Mouse (Mus musculus): ENCODE results near the gene Tmem220. TPM values are rescaled to one million over a fixed set of nuclear protein-coding genes. Genes with fewer than 3 reads are reported as not detected.
"Not testable (repeated sequence)": the region's sequence is repeated elsewhere in the genome, so short reads cannot be mapped to it uniquely, and the experiment has no call there.

Gene Tmem220
- total RNA-seq, 2 experiments from 2014 or later, result 4.9 to 8.9 TPM

DNA sequence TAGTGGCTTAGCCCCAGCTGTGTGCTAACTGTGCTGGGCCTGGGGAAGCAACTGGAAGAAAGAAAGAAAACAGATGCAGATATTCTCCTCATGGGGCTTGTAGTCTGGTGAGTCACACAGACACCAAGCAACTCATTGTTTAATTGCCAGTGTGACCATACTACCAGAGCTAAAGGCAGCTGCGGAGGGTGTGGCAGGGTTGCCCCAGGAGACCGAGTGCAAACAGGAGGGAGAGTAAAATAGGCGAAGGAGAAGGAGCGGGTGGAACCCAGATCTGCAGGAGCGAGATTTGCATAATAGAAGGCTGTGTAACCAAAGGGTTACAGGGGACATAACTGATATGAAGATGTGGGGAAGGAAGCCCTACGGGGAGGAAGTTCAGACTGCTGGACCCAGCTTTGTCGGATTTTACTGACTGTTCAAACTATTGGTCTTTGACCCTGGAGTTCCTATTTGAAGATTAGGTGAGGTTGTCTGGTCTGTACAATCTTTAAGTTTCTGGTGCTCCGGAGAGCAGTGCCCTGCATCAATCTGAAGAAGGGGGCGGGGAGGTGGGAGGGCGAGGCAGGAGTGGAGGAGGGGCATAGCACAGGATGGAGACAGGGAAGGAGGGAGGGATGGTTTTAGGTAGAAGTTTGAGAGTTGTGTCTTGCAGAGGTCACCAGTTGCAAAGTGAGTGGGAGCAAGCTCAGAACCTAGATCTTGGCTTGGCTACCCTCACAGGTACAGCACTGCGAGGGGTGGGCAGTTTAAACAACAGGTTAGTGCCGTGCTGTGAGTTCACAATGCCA lies 7.0 kb upstream of the Tmem220 start:
- DNase-seq (ENCODE audit: low spot score in 2 of 2), result no peak

DNA sequence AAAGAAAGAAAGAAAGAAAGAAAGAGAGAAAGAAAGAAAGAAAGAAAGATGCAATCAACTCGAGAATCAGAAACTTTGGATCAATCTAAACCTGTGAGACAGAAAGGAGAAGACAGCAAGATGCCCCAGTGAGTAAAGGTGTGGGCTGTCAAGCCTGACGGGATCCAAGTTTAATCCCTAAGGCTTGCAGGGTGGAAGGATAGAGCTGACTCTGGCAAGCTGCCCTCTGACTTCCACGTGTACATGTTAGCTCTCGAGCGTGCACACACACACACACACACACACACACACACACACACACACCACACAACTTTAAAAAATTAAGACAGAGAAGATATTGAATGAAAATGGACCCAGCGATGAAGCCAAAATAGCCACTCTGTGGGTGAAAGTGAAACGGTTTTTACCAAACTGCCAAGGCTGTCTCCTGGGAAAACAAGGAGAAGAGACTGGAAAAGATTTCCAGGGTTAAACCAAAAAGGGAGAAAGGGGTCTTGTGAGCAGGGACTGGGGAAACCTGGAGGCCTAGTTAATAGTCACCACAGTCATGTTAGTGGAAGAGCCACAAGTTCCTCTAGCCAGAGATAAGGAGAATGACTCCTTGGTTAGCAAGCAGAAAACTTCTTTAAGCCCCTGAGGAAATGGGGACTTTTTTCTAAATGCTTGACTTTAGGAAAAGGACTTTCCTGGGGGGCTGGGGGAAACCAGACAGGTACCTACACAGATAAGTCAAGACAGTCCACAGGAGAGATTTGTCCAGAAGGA lies 5.1 kb upstream of the Tmem220 start:
- no peak for DNase-seq (ENCODE audit: low spot score in 2 of 2)

DNA sequence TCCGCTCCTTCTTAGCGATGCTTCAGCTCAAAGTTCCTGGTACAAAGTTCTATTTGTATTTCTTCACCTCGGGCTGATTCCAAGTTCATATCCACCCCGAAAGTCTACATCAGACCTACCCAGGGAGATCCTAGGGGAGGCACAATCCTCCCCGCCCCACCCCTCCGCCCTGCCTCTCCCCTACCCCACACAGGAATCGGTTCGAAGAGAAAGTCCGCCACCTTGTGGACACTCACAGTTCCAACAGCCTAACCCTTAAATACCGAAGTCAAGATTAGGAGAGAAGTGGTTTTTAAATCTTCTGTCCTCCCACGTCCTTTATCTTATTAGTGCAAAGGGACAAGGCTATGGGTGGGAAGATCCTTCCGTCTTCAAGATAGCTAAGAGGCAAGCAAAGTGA lies 4.0 kb upstream of the Tmem220 start:
- peak; percentile 59 to 62 for DNase-seq (ENCODE audit: low spot score in 2 of 2)

DNA sequence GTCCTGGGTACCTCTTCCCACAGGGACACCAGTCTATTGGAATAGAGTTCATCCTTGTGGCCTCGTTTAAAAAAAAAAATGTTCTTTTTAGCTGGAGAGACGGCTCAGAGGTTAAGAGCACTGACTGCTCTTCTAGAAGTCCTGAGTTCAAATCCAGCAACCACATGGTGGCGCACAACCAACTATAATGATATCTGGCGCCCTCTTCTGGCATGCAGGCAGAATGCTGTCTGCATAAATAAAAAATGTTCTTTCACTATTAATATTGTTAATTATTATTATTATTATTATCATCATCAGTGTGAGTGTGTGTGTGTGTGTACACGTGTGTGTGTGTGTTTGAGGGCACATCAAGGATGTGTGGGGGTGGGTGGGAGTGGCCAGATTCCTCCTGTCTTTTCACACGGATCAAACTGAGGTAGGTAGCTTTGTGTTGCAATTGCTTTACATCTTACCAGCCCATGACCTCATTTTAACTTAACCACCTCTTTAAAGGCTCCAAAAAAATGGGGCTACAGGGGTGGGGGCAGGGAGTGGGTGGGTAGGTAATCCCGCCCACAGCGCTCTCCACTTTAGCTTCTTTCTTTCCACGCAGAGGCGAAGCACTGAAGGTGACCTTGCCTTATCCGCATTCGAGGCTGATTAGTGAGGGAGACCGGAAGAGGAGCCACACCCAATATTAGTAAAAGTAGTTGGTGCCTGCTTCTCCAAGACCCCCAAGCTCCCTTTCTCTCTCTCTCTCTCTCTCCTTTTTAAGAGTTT lies 2.4 kb upstream of the Tmem220 start:
- no peak for DNase-seq (ENCODE audit: low spot score in 2 of 2)

- DNase-seq (ENCODE audit: low spot score in 2 of 2), result not testable (repeated sequence)
These were observed 1.8 kb upstream of the Tmem220 start for GRCm38 (mm10) chr11:67023191-67023590.

DNA sequence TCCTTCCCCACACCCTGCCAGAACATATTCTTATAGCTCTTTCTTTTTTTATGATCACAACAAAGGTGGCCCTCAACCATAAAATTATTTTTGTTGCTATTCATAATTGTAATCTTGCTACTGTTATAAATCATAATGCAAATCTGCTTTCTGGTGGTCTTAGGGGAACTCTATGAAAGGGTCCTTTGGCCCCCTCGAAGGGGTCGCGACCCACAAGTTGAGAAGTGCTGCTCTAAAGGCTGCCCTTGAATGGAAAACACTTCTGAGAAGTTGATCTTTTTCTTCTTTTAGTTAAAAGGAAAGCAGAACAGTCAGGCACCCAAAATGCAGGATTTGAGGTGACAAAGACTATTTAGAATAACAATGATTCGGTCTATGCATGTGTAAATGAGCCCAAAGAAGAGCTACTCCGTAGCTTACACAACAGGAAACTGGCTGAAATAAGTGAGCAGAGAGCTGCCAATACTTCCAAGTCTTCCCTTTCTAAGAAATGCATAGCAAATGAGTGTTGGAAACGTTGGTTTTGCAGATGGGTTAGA lies 1.1 kb upstream of the Tmem220 start:
- DNase-seq (ENCODE audit: low spot score in 2 of 2), result no peak

DNA sequence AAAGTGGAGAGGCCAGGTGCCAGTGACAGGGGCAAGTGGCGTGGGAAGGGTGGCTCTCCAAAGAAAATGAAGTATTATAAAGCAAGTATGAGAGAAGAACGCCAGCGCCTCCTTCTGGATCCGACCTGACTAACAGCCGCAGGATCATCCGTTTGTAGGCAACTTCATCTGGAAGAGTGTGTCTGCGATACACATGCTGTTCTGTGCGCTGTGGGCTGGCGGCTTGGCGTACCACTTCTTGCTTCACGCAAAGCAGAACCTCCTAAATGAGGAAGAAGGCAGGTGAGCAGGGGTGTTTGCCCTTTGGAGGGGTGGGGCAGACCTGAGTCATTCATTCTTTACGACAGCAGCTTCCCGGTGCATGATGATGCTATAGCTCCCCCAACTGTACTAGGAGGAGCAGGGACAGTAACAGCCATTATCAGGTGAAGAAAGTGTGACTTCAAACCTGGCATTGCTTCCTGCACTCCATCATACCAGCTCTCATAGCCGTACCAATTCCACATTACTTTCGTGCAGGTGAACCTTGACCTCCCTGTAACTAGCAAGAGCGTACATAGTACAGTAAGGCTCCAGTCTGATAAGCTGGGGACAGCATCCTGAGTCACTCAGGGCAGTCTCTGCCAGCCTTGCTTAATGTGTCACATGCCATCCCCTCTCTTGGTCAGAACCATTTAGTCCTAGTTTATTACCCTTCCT lies 6.1 kb downstream of the Tmem220 start:
- no peak for DNase-seq (ENCODE audit: low spot score in 2 of 2)

DNA sequence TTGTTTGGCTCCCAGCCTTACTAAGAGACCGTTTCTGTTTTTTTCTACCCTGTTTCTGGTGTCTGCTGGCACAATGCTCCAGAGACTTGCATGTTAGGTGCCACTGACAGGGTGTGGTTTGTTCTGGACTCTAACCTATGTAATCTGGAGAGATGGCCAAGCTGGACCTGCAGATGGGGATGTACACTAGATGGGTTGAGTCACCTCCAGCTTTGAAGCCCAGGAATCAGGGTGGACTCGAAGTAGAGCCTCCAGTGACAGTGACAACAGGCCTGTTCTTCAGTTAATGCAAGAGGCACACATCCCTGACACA lies 6.6 kb downstream of the Tmem220 start:
- DNase-seq (ENCODE audit: low spot score in 2 of 2), result no peak

DNA sequence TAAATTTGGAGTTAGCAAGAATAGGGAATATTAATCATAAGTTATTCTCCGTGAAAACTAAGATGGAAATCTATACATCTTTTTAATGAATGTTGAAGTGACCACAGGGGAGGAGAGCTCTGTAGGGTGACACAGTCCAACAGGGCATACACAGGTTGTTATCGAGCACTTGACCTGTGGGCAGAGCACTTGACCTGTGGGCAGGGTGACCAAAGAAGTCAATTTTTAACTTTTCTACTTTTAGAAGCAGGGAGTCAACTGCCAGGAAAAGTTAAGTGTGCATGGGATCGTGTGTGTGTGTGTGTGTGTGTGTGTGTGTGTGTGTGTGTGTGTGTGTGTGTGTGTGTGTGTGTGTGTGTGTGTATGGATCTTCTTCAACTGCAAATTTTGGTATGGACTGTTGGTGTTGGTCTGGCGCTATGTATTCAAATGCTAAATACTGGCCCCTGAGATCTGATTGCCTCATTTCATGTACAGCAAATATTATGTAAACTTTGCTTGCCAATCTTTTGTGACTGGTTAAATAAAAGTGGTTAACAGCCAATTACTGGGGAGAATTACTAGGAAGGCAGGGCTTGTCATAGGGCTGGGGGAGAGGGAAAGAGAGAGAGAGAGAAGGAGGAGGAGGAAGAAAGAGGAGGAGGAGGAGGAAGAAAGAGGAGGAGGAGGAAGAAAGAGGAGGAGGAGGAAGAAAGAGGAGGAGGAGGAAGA lies 10.0 kb downstream of the Tmem220 start:
- no peak for DNase-seq (ENCODE audit: low spot score in 2 of 2)

- DNase-seq (ENCODE audit: low spot score in 2 of 2), result no peak
These were observed 11.3 kb downstream of the Tmem220 start for GRCm38 (mm10) chr11:67036229-67036628.

GRCm38 (mm10) chr11:67036892-67037291 lies 11.9 kb downstream of the Tmem220 start:
- no peak for DNase-seq (ENCODE audit: low spot score in 2 of 2)

- DNase-seq (ENCODE audit: low spot score in 2 of 2), result no peak
These were observed 14.8 kb downstream of the Tmem220 start for GRCm38 (mm10) chr11:67039799-67040198.

DNA sequence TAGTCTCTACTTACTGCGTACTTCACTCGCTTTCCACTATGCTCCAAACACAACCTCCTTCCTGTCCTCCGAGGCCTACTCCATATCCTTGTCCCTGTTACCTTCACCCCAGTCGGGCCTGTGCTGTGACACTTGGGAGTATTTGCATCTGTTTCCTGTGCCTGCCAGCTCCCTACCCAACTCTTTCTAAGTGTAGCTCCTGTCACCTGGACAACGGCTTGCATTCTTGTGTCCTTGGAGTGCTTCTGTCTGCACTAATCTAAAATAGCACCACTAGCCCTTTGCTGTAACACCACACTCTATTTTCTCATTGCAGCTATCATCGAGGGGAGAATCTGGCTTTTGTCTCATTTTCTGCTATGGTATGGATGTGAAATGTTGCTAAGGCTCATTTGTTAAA lies 15.5 kb downstream of the Tmem220 start:
- DNase-seq (ENCODE audit: low spot score in 2 of 2), result no peak

GRCm38 (mm10) chr11:67043007-67043406 lies 18.1 kb downstream of the Tmem220 start:
- no peak for DNase-seq (ENCODE audit: low spot score in 2 of 2)

DNA sequence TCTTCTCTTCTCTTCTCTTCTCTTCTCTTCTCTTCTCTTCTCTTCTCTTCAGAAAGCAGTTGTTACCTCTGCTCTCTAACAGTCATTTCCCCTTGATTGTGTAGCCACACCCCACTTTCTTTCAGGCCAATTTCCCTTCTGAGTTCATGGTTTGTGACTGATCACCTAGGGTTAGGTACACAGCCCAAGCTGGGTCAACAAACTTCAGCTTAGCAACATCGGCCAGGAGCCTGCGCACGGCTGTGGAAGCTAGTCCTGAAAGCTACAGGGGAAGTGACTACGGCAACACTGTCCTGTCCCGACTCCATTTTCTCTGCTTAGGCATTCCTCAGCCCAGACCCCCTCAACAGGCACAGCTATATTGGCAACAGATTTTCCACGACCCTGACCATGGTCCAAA lies 20.0 kb downstream of the Tmem220 start:
- DNase-seq (ENCODE audit: low spot score in 2 of 2), result no peak

DNA sequence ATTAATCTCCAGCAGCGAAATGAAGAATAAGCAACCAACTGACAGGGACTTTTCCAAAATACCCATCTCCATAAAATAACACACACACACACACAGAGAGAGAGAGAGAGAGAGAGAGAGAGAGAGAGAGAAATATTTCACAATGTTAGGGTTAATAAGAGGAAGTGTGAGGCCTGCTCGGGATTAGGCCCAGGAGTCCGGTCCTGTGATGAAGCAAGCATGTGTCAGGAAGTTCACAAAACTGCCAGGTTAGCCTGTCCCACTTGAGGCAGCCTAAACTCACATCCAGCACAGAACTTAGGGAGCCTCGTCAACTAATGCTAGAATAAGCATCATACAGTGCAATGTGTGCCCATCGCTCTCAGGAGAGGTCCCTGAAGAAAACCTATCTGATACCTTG lies 22.2 kb downstream of the Tmem220 start:
- DNase-seq (ENCODE audit: low spot score in 2 of 2), result no peak

- DNase-seq (ENCODE audit: low spot score in 2 of 2), result no peak
These were observed 23.5 kb downstream of the Tmem220 start for GRCm38 (mm10) chr11:67048496-67048895.

DNA sequence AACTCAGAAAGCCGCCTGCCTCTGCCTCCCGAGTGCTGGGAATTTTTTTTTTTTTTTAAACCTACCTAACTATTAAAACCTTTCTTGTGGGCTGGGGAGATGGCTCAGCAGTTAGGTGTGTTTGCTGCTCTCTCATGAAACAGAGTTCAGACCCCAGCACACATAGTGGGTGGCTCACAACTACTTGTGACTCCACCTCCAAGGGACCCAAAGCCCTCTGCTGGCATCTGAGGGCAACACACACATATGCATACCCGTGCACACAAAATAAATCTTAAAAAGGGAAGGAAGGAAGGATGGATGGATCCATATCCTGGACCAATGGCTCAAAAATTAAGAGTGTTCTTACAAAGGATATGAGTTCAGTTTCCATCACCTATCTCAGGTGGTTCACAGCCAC lies 24.3 kb downstream of the Tmem220 start:
- no peak for DNase-seq (ENCODE audit: low spot score in 2 of 2)

DNA sequence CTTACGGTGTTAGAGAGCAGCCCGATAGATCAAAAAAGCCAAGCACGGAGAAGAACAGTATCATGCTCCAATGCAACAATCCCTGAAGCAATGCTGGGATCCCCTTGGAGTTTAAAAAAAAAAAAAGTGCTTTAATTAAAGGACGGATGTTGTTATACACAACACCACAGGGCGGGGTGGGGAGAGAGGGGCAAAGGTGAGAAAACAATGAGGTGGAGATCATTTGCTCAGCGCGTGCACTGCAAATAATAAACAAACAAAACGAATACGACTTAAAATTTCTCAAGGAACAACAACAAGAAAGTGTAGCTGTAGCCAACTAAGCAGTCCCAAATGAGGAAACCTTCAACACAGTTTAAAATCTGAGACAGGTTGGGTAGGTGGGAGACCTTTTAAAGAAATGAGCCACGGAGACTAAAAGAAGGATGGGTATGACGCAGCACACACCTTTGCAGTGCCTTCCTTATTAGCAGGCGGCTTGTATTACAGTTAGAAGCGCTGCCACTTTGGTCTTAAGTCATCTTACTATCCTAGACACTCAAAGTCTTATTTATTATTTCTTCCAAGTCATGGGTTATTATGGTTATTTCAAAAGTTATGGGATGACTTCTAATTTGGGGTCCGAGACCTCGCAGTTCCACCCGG lies 26.8 kb downstream of the Tmem220 start:
- no peak for DNase-seq (ENCODE audit: low spot score in 2 of 2)

Measured in adrenal gland, adult 18-20 months (tissue).